Mouse (Mus musculus): ENCODE results near the gene Vav2. TPM values are rescaled to one million over a fixed set of nuclear protein-coding genes. Genes with fewer than 3 reads are reported as not detected.

Gene Vav2
- polyA plus RNA-seq, 1 experiment from 2014 or later, result 29.9 TPM

- Histone ChIP-seq H3K27ac (peak overlapping the region; percentile 69), H3K4me3 (no peak overlapping the region), H3K4me1 (peaks cover 42% of the 10 kb centered on the region), H3K27me3 (replicated peaks) (no peaks in the 10 kb centered on the region), H3K4me2 (replicated peaks) (peak overlapping the region; percentile 28; the same call in 1 of the 2 replicates), H3K9ac (no peak overlapping the region), H3K36me3 (0 out of 2 replicates have a peak, but pooled peaks cover 5% of the 10 kb centered on the region), H3K9me3 (no peaks in the 10 kb centered on the region)
- ATAC-seq (ENCODE audit: low FRiP score, low read depth), result peak; percentile 80
- WGBS, result 33% methylated on average over 12 of the region's 12 CpGs
Observed at GRCm38 (mm10) chr2:27301444-27302111, 125.3 kb downstream of the Vav2 start.

GRCm38 (mm10) chr2:27300725-27301443 lies 125.9 kb downstream of the Vav2 start:
- H3K4me1 ChIP-seq, result peaks cover 43% of the 10 kb centered on the region
- ATAC-seq (ENCODE audit: low FRiP score, low read depth), result peak; percentile 22
- peak overlapping the region; percentile 28; the same call in 1 of the 2 replicates for H3K4me2 ChIP-seq (replicated peaks)
- H3K9me3 ChIP-seq, result no peaks in the 10 kb centered on the region
- H3K27ac ChIP-seq, result peak overlapping the region; percentile 69; the same call in 1 of the 2 replicates
- no peaks in the 10 kb centered on the region for H3K27me3 ChIP-seq (replicated peaks)
- no peak overlapping the region for H3K9ac ChIP-seq
- no peak overlapping the region for H3K4me3 ChIP-seq
- H3K36me3 ChIP-seq, result peaks cover 8% of the 10 kb centered on the region; the same call in 1 of the 2 replicates
- WGBS, result 75% methylated on average over 13 of the region's 13 CpGs

GRCm38 (mm10) chr2:27296656-27297406 lies 130.0 kb downstream of the Vav2 start:
- peaks cover 23% of the 10 kb centered on the region for H3K4me1 ChIP-seq
- no peak for ATAC-seq (ENCODE audit: low FRiP score, low read depth)
- H3K36me3 ChIP-seq, result peaks cover 36% of the 10 kb centered on the region
- no peak overlapping the region for H3K9ac ChIP-seq
- no peak overlapping the region for H3K4me2 ChIP-seq (replicated peaks)
- no peak overlapping the region for H3K4me3 ChIP-seq
- H3K9me3 ChIP-seq, result no peaks in the 10 kb centered on the region
- no peaks in the 10 kb centered on the region for H3K27me3 ChIP-seq (replicated peaks)
- no peak overlapping the region for H3K27ac ChIP-seq
- 71% methylated on average over 9 of the region's 9 CpGs for WGBS

- ATAC-seq (ENCODE audit: low FRiP score, low read depth), result no peak
- peaks cover 56% of the 10 kb centered on the region for H3K36me3 ChIP-seq
Observed at GRCm38 (mm10) chr2:27294777-27295176, 132.1 kb downstream of the Vav2 start.

GRCm38 (mm10) chr2:27289019-27289418 lies 137.8 kb downstream of the Vav2 start:
- no peak overlapping the region for H3K9ac ChIP-seq
- H3K27ac ChIP-seq, result 0 out of 2 replicates have a peak overlapping the region, but pooled peaks have one; percentile 34
- peaks cover 60% of the 10 kb centered on the region for H3K36me3 ChIP-seq
- no peaks in the 10 kb centered on the region for H3K9me3 ChIP-seq
- 10% methylated on average over 3 of the region's 3 CpGs for WGBS
- peaks cover 13% of the 10 kb centered on the region for H3K4me1 ChIP-seq
- H3K4me3 ChIP-seq, result no peak overlapping the region
- ATAC-seq (ENCODE audit: low FRiP score, low read depth), result peak; percentile 54; the same call in 1 of the 2 replicates
- H3K27me3 ChIP-seq (replicated peaks), result no peaks in the 10 kb centered on the region
- H3K4me2 ChIP-seq (replicated peaks), result peak overlapping the region; percentile 3; the same call in 1 of the 2 replicates

More at GRCm38 (mm10) chr2:27294777-27295176, 132.1 kb downstream of the Vav2 start:
- Histone ChIP-seq H3K27me3 (replicated peaks) (no peaks in the 10 kb centered on the region), H3K4me2 (replicated peaks) (no peak overlapping the region), H3K4me1 (peaks cover 10% of the 10 kb centered on the region; the same call in 1 of the 2 replicates), H3K27ac (no peak overlapping the region), H3K9ac (no peak overlapping the region), H3K9me3 (no peaks in the 10 kb centered on the region), H3K4me3 (no peak overlapping the region)
- WGBS, result 98% methylated on average over 3 of the region's 3 CpGs

- Histone ChIP-seq H3K27me3 (replicated peaks) (no peaks in the 10 kb centered on the region), H3K4me3 (no peak overlapping the region), H3K4me2 (replicated peaks) (no peak overlapping the region), H3K36me3 (peaks cover 68% of the 10 kb centered on the region), H3K4me1 (peaks cover 13% of the 10 kb centered on the region), H3K27ac (no peak overlapping the region), H3K9me3 (no peaks in the 10 kb centered on the region), H3K9ac (no peak overlapping the region)
- WGBS, result 80% methylated on average over 7 of the region's 7 CpGs
- ATAC-seq (ENCODE audit: low FRiP score, low read depth), result no peak
Observed at GRCm38 (mm10) chr2:27286971-27287710, 139.7 kb downstream of the Vav2 start.

- no peak for ATAC-seq (ENCODE audit: low FRiP score, low read depth)
- no peak overlapping the region for H3K4me2 ChIP-seq (replicated peaks)
- H3K27ac ChIP-seq, result no peak overlapping the region
- peaks cover 7% of the 10 kb centered on the region for H3K4me1 ChIP-seq
- H3K9me3 ChIP-seq, result no peaks in the 10 kb centered on the region
- H3K4me3 ChIP-seq, result no peak overlapping the region
- no peak overlapping the region for H3K9ac ChIP-seq
- H3K36me3 ChIP-seq, result peaks cover 58% of the 10 kb centered on the region
- H3K27me3 ChIP-seq (replicated peaks), result no peaks in the 10 kb centered on the region
- WGBS, result 83% methylated on average over 7 of the region's 7 CpGs
Observed at GRCm38 (mm10) chr2:27284441-27284840, 142.4 kb downstream of the Vav2 start.

- ATAC-seq (ENCODE audit: low FRiP score, low read depth), result no peak
- Histone ChIP-seq H3K27me3 (replicated peaks) (no peaks in the 10 kb centered on the region), H3K4me2 (replicated peaks) (no peak overlapping the region), H3K27ac (no peak overlapping the region), H3K4me3 (no peak overlapping the region), H3K9ac (no peak overlapping the region), H3K4me1 (no peaks in the 10 kb centered on the region), H3K36me3 (peaks cover 70% of the 10 kb centered on the region), H3K9me3 (no peaks in the 10 kb centered on the region)
- 88% methylated on average over 9 of the region's 9 CpGs for WGBS
Observed at GRCm38 (mm10) chr2:27281771-27282170, 145.1 kb downstream of the Vav2 start.

- Histone ChIP-seq H3K36me3 (peaks cover 71% of the 10 kb centered on the region), H3K27me3 (replicated peaks) (no peaks in the 10 kb centered on the region), H3K4me2 (replicated peaks) (no peak overlapping the region), H3K9me3 (no peaks in the 10 kb centered on the region), H3K27ac (no peak overlapping the region), H3K4me1 (no peaks in the 10 kb centered on the region), H3K4me3 (no peak overlapping the region), H3K9ac (no peak overlapping the region)
- peak; percentile 41; the same call in 1 of the 2 replicates for ATAC-seq (ENCODE audit: low FRiP score, low read depth)
- 73% methylated on average over 13 of the region's 13 CpGs for WGBS
Observed at GRCm38 (mm10) chr2:27280920-27281611, 145.8 kb downstream of the Vav2 start.

- WGBS, result 95% methylated on average over 7 of the region's 7 CpGs
- ATAC-seq (ENCODE audit: low FRiP score, low read depth), result no peak
- H3K9ac ChIP-seq, result no peak overlapping the region
- no peak overlapping the region for H3K4me2 ChIP-seq (replicated peaks)
- H3K27me3 ChIP-seq (replicated peaks), result no peaks in the 10 kb centered on the region
- H3K9me3 ChIP-seq, result 0 out of 2 replicates have a peak, but pooled peaks cover 5% of the 10 kb centered on the region
- H3K27ac ChIP-seq, result no peak overlapping the region
- H3K4me1 ChIP-seq, result no peaks in the 10 kb centered on the region
- no peak overlapping the region for H3K4me3 ChIP-seq
- H3K36me3 ChIP-seq, result peaks cover 82% of the 10 kb centered on the region
Observed at GRCm38 (mm10) chr2:27278859-27279258, 148.0 kb downstream of the Vav2 start.

DNA sequence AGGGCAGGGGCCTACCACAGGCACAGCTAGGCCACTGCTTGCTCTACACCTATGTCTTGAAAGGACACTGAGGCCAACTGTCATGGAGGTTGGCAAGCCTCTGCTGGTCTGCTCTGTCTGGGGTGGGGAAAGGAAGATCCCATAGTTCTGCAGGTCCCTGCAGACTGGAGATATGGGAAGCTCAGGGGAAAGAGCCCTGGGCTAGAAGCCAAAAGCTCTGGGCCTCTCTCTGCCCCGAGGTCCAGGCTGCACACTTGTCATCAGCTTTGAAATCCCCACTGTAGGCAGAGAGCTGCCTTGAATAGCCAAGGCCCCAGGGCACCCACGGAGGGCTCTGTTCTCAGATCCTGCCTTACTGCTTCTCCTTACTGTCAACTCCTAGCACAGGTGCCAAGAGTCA lies 158.5 kb downstream of the Vav2 start:
- H3K36me3 ChIP-seq, result peaks cover 93% of the 10 kb centered on the region
- no peak overlapping the region for H3K27ac ChIP-seq
- no peak for ATAC-seq (ENCODE audit: low FRiP score, low read depth)
- WGBS, result 85% methylated on average over 2 of the region's 2 CpGs
- H3K4me2 ChIP-seq (replicated peaks), result no peak overlapping the region
- H3K9me3 ChIP-seq, result no peaks in the 10 kb centered on the region
- H3K4me1 ChIP-seq, result no peaks in the 10 kb centered on the region
- no peak overlapping the region for H3K4me3 ChIP-seq
- H3K9ac ChIP-seq, result no peak overlapping the region
- H3K27me3 ChIP-seq (replicated peaks), result no peaks in the 10 kb centered on the region
